Mouse (Mus musculus) heart, embryonic 13.5 days (tissue): ENCODE data around the gene Tmc6. TPM values are rescaled to one million over a fixed set of nuclear protein-coding genes. Genes with fewer than 3 reads are reported as not detected.

Source experiments
- ATAC-seq: fragments of 200-750 bp; cut with Nextera tagmentation; 2 replicates; pipeline ENCODE4 v1.8.0; 2017; ENCODE audit warnings: moderate TSS enrichment; ENCODE audit not compliant: insufficient number of reproducible peaks, low FRiP score, low TSS enrichment; ENCODE audit errors: extremely low read depth
- H3K27ac ChIP-seq: fragments of 300-500 bp; sonication (generic); replicated peaks from 2 replicates; pipeline ENCODE4 v1.5.1; 2015; ENCODE audit warnings: moderate library complexity, mild to moderate bottlenecking, inconsistent platforms
- H3K27me3 ChIP-seq: fragments of 300-500 bp; sonication (generic); replicated peaks from 2 replicates; pipeline ENCODE4 v1.6.1; 2015; ENCODE audit warnings: mild to moderate bottlenecking, inconsistent platforms
- H3K36me3 ChIP-seq: fragments of 300-500 bp; sonication (generic); 2 replicates; pipeline ENCODE4 v1.6.1; 2015; ENCODE audit warnings: mild to moderate bottlenecking, inconsistent platforms
- H3K4me1 ChIP-seq: fragments of 300-500 bp; sonication (generic); 2 replicates; pipeline ENCODE4 v1.6.1; 2015; ENCODE audit warnings: inconsistent platforms
- H3K4me2 ChIP-seq: fragments of 300-500 bp; sonication (generic); 2 replicates; pipeline ENCODE4 v1.6.1; 2015; ENCODE audit warnings: inconsistent platforms, mild to moderate bottlenecking, moderate library complexity
- H3K4me3 ChIP-seq: fragments of 300-500 bp; sonication (generic); 2 replicates; pipeline ENCODE4 v1.5.1; 2015; ENCODE audit warnings: moderate library complexity, mild to moderate bottlenecking, inconsistent platforms
- H3K9ac ChIP-seq: fragments of 300-500 bp; sonication (generic); 2 replicates; pipeline ENCODE4 v1.6.1; 2015; ENCODE audit warnings: inconsistent platforms, mild to moderate bottlenecking, moderate library complexity
- H3K9me3 ChIP-seq: fragments of 300-500 bp; sonication (generic); 2 replicates; pipeline ENCODE4 v1.6.1; 2016; ENCODE audit warnings: inconsistent platforms
- WGBS: fragments of 180-500 bp; shearing (Covaris S2); methylation state at CpG from one replicate; pipeline ENCODE4 v1.1.7; 2015; ENCODE audit warnings: mixed read lengths; 5-methylcytosine and 5-hydroxymethylcytosine counted together
- polyA plus RNA-seq: library from polyadenylated mRNA; unstranded; fragments of >200 nt; fragmentation: Nextera tagmentation; extraction: Ambion mirVana; gene quantifications from 2 replicates; pipeline ENCODE4 v1.2.1, GENCODE M21; 2015

The Tmc6 gene
- polyA plus RNA-seq, 1 experiment from 2014 or later: 22.2 TPM

GRCm38 (mm10) chr11:117749414-117749813, 32.6 kb downstream of the Tmc6 start:
- Histone ChIP-seq H3K9me3 (no peaks in the 10 kb centered on the region), H3K27me3 (no peaks in the 10 kb centered on the region), H3K9ac (no peak overlapping the region), H3K4me2 (no peak overlapping the region), H3K27ac (no peak overlapping the region), H3K4me3 (no peak overlapping the region), H3K4me1 (no peaks in the 10 kb centered on the region), H3K36me3 (peaks cover 98% of the 10 kb centered on the region)
- no peak for ATAC-seq
- WGBS: 86% methylated on average over 10 of the region's 10 CpGs

GRCm38 (mm10) chr11:117748628-117749027, 33.4 kb downstream of the Tmc6 start:
- no peak overlapping the region for H3K27ac ChIP-seq
- H3K9ac ChIP-seq: no peak overlapping the region
- H3K4me3 ChIP-seq: no peak overlapping the region
- peaks cover 98% of the 10 kb centered on the region for H3K36me3 ChIP-seq
- no peaks in the 10 kb centered on the region for H3K4me1 ChIP-seq
- no peaks in the 10 kb centered on the region for H3K9me3 ChIP-seq
- ATAC-seq: no peak
- no peak overlapping the region for H3K4me2 ChIP-seq
- H3K27me3 ChIP-seq: no peaks in the 10 kb centered on the region
- WGBS: 71% methylated on average over 4 of the region's 4 CpGs

GRCm38 (mm10) chr11:117743454-117744030, 38.5 kb downstream of the Tmc6 start:
- no peak for ATAC-seq
- Histone ChIP-seq H3K9me3 (no peaks in the 10 kb centered on the region), H3K4me3 (no peak overlapping the region), H3K27ac (no peak overlapping the region), H3K4me2 (no peak overlapping the region), H3K4me1 (no peaks in the 10 kb centered on the region), H3K9ac (no peak overlapping the region), H3K27me3 (no peaks in the 10 kb centered on the region), H3K36me3 (peaks cover 98% of the 10 kb centered on the region)
- WGBS: 68% methylated on average over 4 of the region's 4 CpGs

GRCm38 (mm10) chr11:117742715-117743114, 39.3 kb downstream of the Tmc6 start:
- Histone ChIP-seq H3K9me3 (no peaks in the 10 kb centered on the region), H3K9ac (no peak overlapping the region), H3K27me3 (no peaks in the 10 kb centered on the region), H3K27ac (no peak overlapping the region), H3K4me1 (no peaks in the 10 kb centered on the region), H3K36me3 (peaks cover 98% of the 10 kb centered on the region), H3K4me2 (no peak overlapping the region), H3K4me3 (no peak overlapping the region)
- 78% methylated on average over 8 of the region's 8 CpGs for WGBS
- ATAC-seq: no peak

- Histone ChIP-seq H3K27ac (no peak overlapping the region), H3K36me3 (peaks cover 98% of the 10 kb centered on the region), H3K9ac (no peak overlapping the region), H3K4me1 (no peaks in the 10 kb centered on the region), H3K4me2 (no peak overlapping the region), H3K9me3 (no peaks in the 10 kb centered on the region), H3K4me3 (no peak overlapping the region), H3K27me3 (no peaks in the 10 kb centered on the region)
- WGBS: 77% methylated on average over 8 of the region's 8 CpGs
- ATAC-seq: no peak
Observed at GRCm38 (mm10) chr11:117742243-117742642, 39.8 kb downstream of the Tmc6 start.

GRCm38 (mm10) chr11:117741128-117741527, 40.9 kb downstream of the Tmc6 start:
- H3K4me2 ChIP-seq: no peak overlapping the region
- H3K9me3 ChIP-seq: no peaks in the 10 kb centered on the region
- no peak overlapping the region for H3K27ac ChIP-seq
- H3K36me3 ChIP-seq: peaks cover 100% of the 10 kb centered on the region
- no peaks in the 10 kb centered on the region for H3K27me3 ChIP-seq
- no peak overlapping the region for H3K4me3 ChIP-seq
- ATAC-seq: no peak
- 87% methylated on average over 6 of the region's 6 CpGs for WGBS
- no peak overlapping the region for H3K9ac ChIP-seq
- H3K4me1 ChIP-seq: no peaks in the 10 kb centered on the region

GRCm38 (mm10) chr11:117738123-117738522, 43.9 kb downstream of the Tmc6 start:
- Histone ChIP-seq H3K9me3 (no peaks in the 10 kb centered on the region), H3K27ac (no peak overlapping the region), H3K36me3 (peaks cover 98% of the 10 kb centered on the region), H3K4me3 (no peak overlapping the region), H3K4me1 (no peaks in the 10 kb centered on the region), H3K4me2 (no peak overlapping the region), H3K9ac (no peak overlapping the region), H3K27me3 (no peaks in the 10 kb centered on the region)
- WGBS: 83% methylated on average over 5 of the region's 5 CpGs
- no peak for ATAC-seq

- H3K9ac ChIP-seq: no peak overlapping the region
- WGBS: 68% methylated on average over 5 of the region's 5 CpGs
- peaks cover 88% of the 10 kb centered on the region for H3K36me3 ChIP-seq
- H3K4me3 ChIP-seq: no peak overlapping the region
- no peak overlapping the region for H3K4me2 ChIP-seq
- H3K27ac ChIP-seq: no peak overlapping the region
- no peak for ATAC-seq
- H3K4me1 ChIP-seq: peaks cover 4% of the 10 kb centered on the region
- no peaks in the 10 kb centered on the region for H3K9me3 ChIP-seq
- no peaks in the 10 kb centered on the region for H3K27me3 ChIP-seq
Observed at GRCm38 (mm10) chr11:117736037-117736689, 45.8 kb downstream of the Tmc6 start.

GRCm38 (mm10) chr11:117731470-117731869, 50.5 kb downstream of the Tmc6 start:
- 81% methylated on average over 7 of the region's 7 CpGs for WGBS
- no peaks in the 10 kb centered on the region for H3K27me3 ChIP-seq
- no peak overlapping the region for H3K4me2 ChIP-seq
- H3K9me3 ChIP-seq: no peaks in the 10 kb centered on the region
- no peak overlapping the region for H3K9ac ChIP-seq
- ATAC-seq: no peak
- no peak overlapping the region for H3K4me3 ChIP-seq
- H3K36me3 ChIP-seq: peaks cover 41% of the 10 kb centered on the region
- H3K27ac ChIP-seq: no peak overlapping the region
- H3K4me1 ChIP-seq: peaks cover 36% of the 10 kb centered on the region

GRCm38 (mm10) chr11:117730490-117730838, 51.5 kb downstream of the Tmc6 start:
- H3K4me3 ChIP-seq: no peak overlapping the region
- peaks cover 36% of the 10 kb centered on the region for H3K4me1 ChIP-seq
- WGBS: 46% methylated on average over 4 of the region's 4 CpGs
- peak overlapping the region; percentile 60; the same call in 1 of the 2 replicates for H3K27ac ChIP-seq
- H3K9me3 ChIP-seq: no peaks in the 10 kb centered on the region
- no peak overlapping the region for H3K9ac ChIP-seq
- no peaks in the 10 kb centered on the region for H3K27me3 ChIP-seq
- H3K4me2 ChIP-seq: no peak overlapping the region
- ATAC-seq: no peak
- H3K36me3 ChIP-seq: peaks cover 31% of the 10 kb centered on the region

- 0 out of 2 replicates have a peak overlapping the region, but pooled peaks have one; percentile 60 for H3K27ac ChIP-seq
- no peak for ATAC-seq
- H3K36me3 ChIP-seq: peaks cover 26% of the 10 kb centered on the region
- no peaks in the 10 kb centered on the region for H3K9me3 ChIP-seq
- H3K4me3 ChIP-seq: no peak overlapping the region
- no peaks in the 10 kb centered on the region for H3K27me3 ChIP-seq
- no peak overlapping the region for H3K9ac ChIP-seq
- H3K4me1 ChIP-seq: peaks cover 36% of the 10 kb centered on the region
- no peak overlapping the region for H3K4me2 ChIP-seq
- WGBS: 75% methylated on average over 7 of the region's 7 CpGs
Observed at GRCm38 (mm10) chr11:117729798-117730489, 52.1 kb downstream of the Tmc6 start.
